12 mouse cellular contexts compared by ENCODE assay signal in the genomic region with DNA sequence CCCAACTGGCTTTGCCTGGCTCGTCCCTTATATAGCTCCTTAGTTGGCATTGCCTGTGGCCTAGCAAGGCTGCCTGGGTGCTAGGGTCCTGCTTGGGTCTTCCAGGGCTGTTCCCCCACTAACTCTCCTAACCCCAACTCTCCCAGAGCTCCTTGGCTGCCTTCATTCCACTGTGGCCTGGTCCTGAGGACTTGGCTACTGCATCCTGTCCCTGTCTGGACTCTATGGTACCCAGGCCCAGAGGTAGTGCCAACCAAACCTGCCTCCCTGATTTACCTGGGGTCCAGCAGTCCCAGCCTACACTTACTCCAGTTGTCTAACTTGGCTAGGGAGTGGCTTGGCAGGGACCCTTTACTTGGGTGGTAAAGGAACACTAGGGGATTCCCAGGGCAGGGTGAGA.
DNase-seq lines count a peak whose midpoint lies in the region; ATAC-seq and TF ChIP-seq lines count a peak whose summit lies in the region.
"Had no signal": no experiment of that assay in that cellular context is flagged by ENCODE, and none has a peak within 500 bp of the region (broad histone marks: within the 10 kb centered on the region; RNA-seq: fewer than 3 reads in every experiment).

No protein-coding gene starts in this region.

- H3K9me3 ChIP-seq in forebrain, embryonic 11.5 days (ENCODE audit: control insufficient read depth, low read length), result no peaks in the 10 kb centered on the region; the same call in 1 of the 2 replicates
- no peaks in the 10 kb centered on the region for H3K9me3 ChIP-seq in hindbrain, embryonic 15.5 days
- H3K9me3 ChIP-seq in midbrain, embryonic 15.5 days, result no peaks in the 10 kb centered on the region
- H3K9me3 ChIP-seq: heart, embryonic 13.5 days; intestine, embryonic 15.5 days had no signal

- TF ChIP-seq CTCF in gastrocnemius, adult 2 months (IDR thresholded peaks at IDR 0.05), result no peak

- peaks cover 4% of the 10 kb centered on the region; the same call in 1 of the 2 replicates for H3K27me3 ChIP-seq in forebrain, embryonic 11.5 days (ENCODE audit: control insufficient read depth, insufficient read depth, low read length)
- H3K27me3 ChIP-seq in hindbrain, embryonic 15.5 days, result no peaks in the 10 kb centered on the region
- H3K27me3 ChIP-seq in midbrain, embryonic 15.5 days (replicated peaks), result no peaks in the 10 kb centered on the region

- peaks cover 40% of the 10 kb centered on the region for H3K4me1 ChIP-seq in forebrain, embryonic 11.5 days (replicated peaks; ENCODE audit: control insufficient read depth, insufficient read depth, low read length)
- H3K4me1 ChIP-seq in hindbrain, embryonic 15.5 days (replicated peaks), result peaks cover 54% of the 10 kb centered on the region
- H3K4me1 ChIP-seq in midbrain, embryonic 15.5 days, result peaks cover 61% of the 10 kb centered on the region

- no peak for DNase-seq in gastrocnemius, adult 2 months
- DNase-seq in gastrocnemius, adult 18-20 months (ENCODE audit: low spot score), result no peak
- no peak for DNase-seq in forebrain, embryonic 11.5 days (ENCODE audit: low spot score)
- no peak for DNase-seq in adipocyte (ENCODE audit: low spot score)
- DNase-seq in urinary bladder, postnatal 36 days (ENCODE audit: low spot score in 2 of 2), result no peak
- DNase-seq in ovary, postnatal 10 days (ENCODE audit: low spot score), result no peak
- DNase-seq: cerebellum, adult 9-10 months; lung, adult 18-20 months had no signal

- intact Hi-C loops in gastrocnemius, adult 2 months (cut with DNase I), result no loop called here

- peak overlapping the region; percentile 30 for H3K9ac ChIP-seq in forebrain, embryonic 11.5 days (ENCODE audit: low read length)
- 0 out of 2 replicates have a peak overlapping the region, but pooled peaks have one; percentile 17 for H3K9ac ChIP-seq in hindbrain, embryonic 15.5 days
- no peak overlapping the region; the same call in 1 of the 2 replicates for H3K9ac ChIP-seq in midbrain, embryonic 15.5 days

- 61% methylated on average over 1 of the region's 1 CpGs for WGBS in forebrain, embryonic 11.5 days
- WGBS in hindbrain, embryonic 15.5 days, result 67% methylated on average over 1 of the region's 1 CpGs
- WGBS in midbrain, embryonic 15.5 days, result 62% methylated on average over 1 of the region's 1 CpGs

- peak overlapping the region; percentile 65; the same call in 1 of the 2 replicates for H3K4me2 ChIP-seq in forebrain, embryonic 11.5 days (ENCODE audit: low read depth, low read length, severe bottlenecking)
- H3K4me2 ChIP-seq in hindbrain, embryonic 15.5 days, result peak overlapping the region; percentile 57
- 0 out of 2 replicates have a peak overlapping the region, but pooled peaks have one; percentile 55 for H3K4me2 ChIP-seq in midbrain, embryonic 15.5 days

- peak overlapping the region; percentile 75 for H3K27ac ChIP-seq in gastrocnemius, adult 2 months
- peak overlapping the region; percentile 98 for H3K27ac ChIP-seq in forebrain, embryonic 11.5 days (ENCODE audit: low read depth, low read length)
- H3K27ac ChIP-seq in hindbrain, embryonic 15.5 days (replicated peaks), result peak overlapping the region; percentile 92
- peak overlapping the region; percentile 97 for H3K27ac ChIP-seq in midbrain, embryonic 15.5 days

- no peak for ATAC-seq in forebrain, embryonic 11.5 days (replicated peaks; ENCODE audit: low FRiP score)
- ATAC-seq in hindbrain, embryonic 15.5 days (ENCODE audit: low FRiP score, low read depth), result no peak
- ATAC-seq in midbrain, embryonic 15.5 days (replicated peaks), result no peak

- no peaks in the 10 kb centered on the region for H3K36me3 ChIP-seq in forebrain, embryonic 11.5 days (ENCODE audit: control insufficient read depth, insufficient read depth, low read length)
- H3K36me3 ChIP-seq in hindbrain, embryonic 15.5 days, result no peaks in the 10 kb centered on the region
- no peaks in the 10 kb centered on the region for H3K36me3 ChIP-seq in midbrain, embryonic 15.5 days (replicated peaks)
- H3K36me3 ChIP-seq: heart, embryonic 13.5 days; intestine, embryonic 15.5 days had no signal

- H3K4me3 ChIP-seq in gastrocnemius, adult 2 months, result no peak overlapping the region
- H3K4me3 ChIP-seq in forebrain, embryonic 11.5 days (ENCODE audit: low read depth, low read length), result no peak overlapping the region
- H3K4me3 ChIP-seq in hindbrain, embryonic 15.5 days, result no peak overlapping the region
- H3K4me3 ChIP-seq in midbrain, embryonic 15.5 days, result no peak overlapping the region
